ENCODE assay signal across 24 mouse cellular contexts in the genomic region with DNA sequence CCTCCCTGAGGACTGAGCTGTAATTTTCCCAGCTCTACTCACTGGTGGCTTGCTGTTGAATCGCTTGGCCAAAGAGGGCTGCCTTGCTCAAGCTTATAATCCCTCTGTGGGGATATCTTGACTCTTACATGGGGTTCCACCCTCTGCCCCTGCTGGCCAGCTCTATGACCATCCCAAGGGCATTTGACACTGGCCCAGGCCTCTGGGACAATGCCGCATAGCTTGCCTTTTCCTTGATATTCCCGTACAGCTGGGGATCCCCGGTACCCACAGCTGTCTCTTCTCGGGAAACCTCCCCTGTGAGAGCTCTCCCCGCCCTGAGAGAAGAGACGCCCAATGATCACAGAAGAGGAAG.
DNase-seq lines count a peak whose midpoint lies in the region; ATAC-seq and TF ChIP-seq lines count a peak whose summit lies in the region.
"Had no signal": no experiment of that assay in that cellular context is flagged by ENCODE, and none has a peak within 500 bp of the region (broad histone marks: within the 10 kb centered on the region; RNA-seq: fewer than 3 reads in every experiment).

No protein-coding gene starts in this region.

- H3K27me3 ChIP-seq in lung, embryonic 14.5 days (ENCODE audit: insufficient read depth, low read length): no peaks in the 10 kb centered on the region
- H3K27me3 ChIP-seq in limb, embryonic 10.5 days (ENCODE audit: low read depth, poor library complexity, severe bottlenecking): no peaks in the 10 kb centered on the region
- H3K27me3 ChIP-seq in testis, adult 2 months (ENCODE audit: control insufficient read depth, insufficient read depth, low read length): no peaks in the 10 kb centered on the region
- H3K27me3 ChIP-seq: heart, embryonic 12.5 days; intestine, embryonic 15.5 days; limb, embryonic 15.5 days; liver, embryonic 13.5 days had no signal

- no peak for TF ChIP-seq POLR2A in testis, adult 2 months (IDR thresholded peaks at IDR 0.05; ENCODE audit: control insufficient read depth, low read depth, low read length)

- no peak overlapping the region for H3K9ac ChIP-seq in lung, embryonic 14.5 days
- H3K9ac ChIP-seq: heart, embryonic 12.5 days; intestine, embryonic 15.5 days; limb, embryonic 15.5 days; liver, embryonic 13.5 days had no signal

- no peak for TF ChIP-seq CTCF in lung, embryonic 14.5 days (IDR thresholded peaks at IDR 0.05; ENCODE audit: low read depth)
- no peak for TF ChIP-seq CTCF in testis, adult 2 months (IDR thresholded peaks at IDR 0.05; ENCODE audit: control insufficient read depth, insufficient read depth, insufficient replicate concordance, low read depth, low read length)

- H3K4me1 ChIP-seq in lung, embryonic 14.5 days (ENCODE audit: insufficient read depth): no peaks in the 10 kb centered on the region
- peaks cover 63% of the 10 kb centered on the region for H3K4me1 ChIP-seq in limb, embryonic 10.5 days
- peaks cover 12% of the 10 kb centered on the region for H3K4me1 ChIP-seq in testis, adult 2 months (ENCODE audit: control insufficient read depth, insufficient read depth, low read length)
- H3K4me1 ChIP-seq: liver, embryonic 13.5 days had no signal

- no peaks in the 10 kb centered on the region for H3K36me3 ChIP-seq in lung, embryonic 14.5 days (ENCODE audit: insufficient read depth)
- no peaks in the 10 kb centered on the region for H3K36me3 ChIP-seq in limb, embryonic 10.5 days
- H3K36me3 ChIP-seq in testis, adult 2 months (ENCODE audit: control insufficient read depth, insufficient read depth, low read length): no peaks in the 10 kb centered on the region
- H3K36me3 ChIP-seq: heart, embryonic 12.5 days; intestine, embryonic 15.5 days; limb, embryonic 15.5 days; liver, embryonic 13.5 days had no signal

- intact Hi-C loops in left cerebral cortex, postnatal 36 days (cut with DNase I): loop anchor here (5.0 kb wide), 1 partner anchor 94 kb away; no protein-coding TSS in a partner anchor

- no peak overlapping the region for H3K4me3 ChIP-seq in lung, embryonic 14.5 days (ENCODE audit: low read depth, low read length)
- H3K4me3 ChIP-seq in limb, embryonic 10.5 days: no peak overlapping the region
- peak overlapping the region; percentile 17 for H3K4me3 ChIP-seq in testis, adult 2 months (ENCODE audit: control insufficient read depth, low read depth, low read length)
- H3K4me3 ChIP-seq: heart, embryonic 12.5 days; intestine, embryonic 15.5 days; layer of hippocampus, adult 2 months; limb, embryonic 15.5 days; liver, embryonic 13.5 days had no signal

- 68% methylated on average over 7 of the region's 7 CpGs for WGBS in lung, embryonic 14.5 days
- 89% methylated on average over 7 of the region's 7 CpGs for whole genome bisulfite sequencing in limb, embryonic 10.5 days

- ATAC-seq in lung, embryonic 14.5 days (ENCODE audit: insufficient read depth): no peak
- ATAC-seq: CD4-positive, CD25-positive, alpha-beta regulatory T cell, adult 4 months; forebrain, embryonic 14.5 days; hindbrain, postnatal 0 days; intestine, embryonic 15.5 days; midbrain, embryonic 16.5 days had no signal

- peak overlapping the region; percentile 81 for H3K27ac ChIP-seq in lung, embryonic 14.5 days (ENCODE audit: low read depth)
- peak overlapping the region; percentile 11; the same call in 1 of the 2 replicates for H3K27ac ChIP-seq in limb, embryonic 10.5 days
- peak overlapping the region; percentile 73 for H3K27ac ChIP-seq in testis, adult 2 months (ENCODE audit: control insufficient read depth, insufficient read depth, low read depth, low read length)
- H3K27ac ChIP-seq: hindbrain, postnatal 0 days; intestine, embryonic 15.5 days; layer of hippocampus, adult 2 months; limb, embryonic 15.5 days; liver, embryonic 13.5 days had no signal

- H3K9me3 ChIP-seq in lung, embryonic 14.5 days (ENCODE audit: low read depth, low read length): no peaks in the 10 kb centered on the region
- no peaks in the 10 kb centered on the region for H3K9me3 ChIP-seq in limb, embryonic 10.5 days (replicated peaks)
- H3K9me3 ChIP-seq: heart, embryonic 12.5 days; intestine, embryonic 15.5 days; limb, embryonic 15.5 days; liver, embryonic 13.5 days had no signal

- no peak overlapping the region for H3K4me2 ChIP-seq in lung, embryonic 14.5 days
- H3K4me2 ChIP-seq: heart, embryonic 12.5 days; intestine, embryonic 15.5 days; limb, embryonic 15.5 days; liver, embryonic 13.5 days; midbrain, embryonic 11.5 days had no signal

- peak; percentile 37 to 52 for DNase-seq in adrenal gland, postnatal 36 days
- no peak for DNase-seq in adrenal gland, adult 8-10 months
- DNase-seq in lung, embryonic 14.5 days: no peak
- DNase-seq in lung, postnatal 25 days (ENCODE audit: low spot score): no peak
- DNase-seq in limb, embryonic 10.5 days (ENCODE audit: low spot score): no peak
- no peak for DNase-seq in left cerebral cortex, postnatal 36 days (ENCODE audit: low spot score in 2 of 2)
- DNase-seq: cerebellum, adult 8-10 months; cerebellum, postnatal 25 days; gastrocnemius, postnatal 25 days; kidney, postnatal 36 days; left cerebral cortex, postnatal 4 days; liver, embryonic 13.5 days; right cerebral cortex, postnatal 4 days; thymus, postnatal 14 days had no signal

Comparison
In these comparisons a context has a peak if more than half of its experiments do, and no peak if none do; other contexts are left out.
1. DNase-seq: peak in adrenal gland, postnatal 36 days (2 of 2); none in adrenal gland, adult 8-10 months (single experiment), lung, embryonic 14.5 days (single experiment), lung, postnatal 25 days (single experiment), limb, embryonic 10.5 days (single experiment) and left cerebral cortex, postnatal 36 days (0 of 2).
2. H3K27ac ChIP-seq: peak in every context shown above with its lines; median percentile 81 in lung, embryonic 14.5 days; 73 in testis, adult 2 months; 11 in limb, embryonic 10.5 days.